Mouse (Mus musculus) neural tube, embryonic 15.5 days (tissue): ENCODE measurements around the gene Zp3r. TPM values are rescaled to one million over a fixed set of nuclear protein-coding genes. Genes with fewer than 3 reads are reported as not detected.

Experiments
- ATAC-seq: fragments of 200-750 bp; cut with Nextera tagmentation; 2 replicates; pipeline ENCODE4 v1.8.0; 2017; ENCODE audit warnings: mild to moderate bottlenecking, moderate TSS enrichment, moderate library complexity; ENCODE audit not compliant: low FRiP score
- H3K27ac ChIP-seq: fragments of 300-500 bp; sonication (generic); replicated peaks from 2 replicates; pipeline ENCODE4 v1.5.1; 2015; ENCODE audit warnings: mild to moderate bottlenecking, inconsistent platforms
- H3K27me3 ChIP-seq: fragments of 300-500 bp; sonication (generic); replicated peaks from 2 replicates; pipeline ENCODE4 v1.6.1; 2015; ENCODE audit warnings: inconsistent platforms
- H3K36me3 ChIP-seq: fragments of 300-500 bp; sonication (generic); 2 replicates; pipeline ENCODE4 v1.6.1; 2015; ENCODE audit warnings: inconsistent platforms
- H3K4me1 ChIP-seq: fragments of 300-500 bp; sonication (generic); 2 replicates; pipeline ENCODE4 v1.6.1; 2015; ENCODE audit warnings: inconsistent platforms
- H3K4me2 ChIP-seq: fragments of 300-500 bp; sonication (generic); 2 replicates; pipeline ENCODE4 v1.6.1; 2015; ENCODE audit warnings: inconsistent platforms, mild to moderate bottlenecking, moderate library complexity
- H3K4me3 ChIP-seq: fragments of 300-500 bp; sonication (generic); replicated peaks from 2 replicates; pipeline ENCODE4 v1.5.1; 2015; ENCODE audit warnings: mild to moderate bottlenecking, inconsistent platforms
- H3K9ac ChIP-seq: fragments of 300-500 bp; sonication (generic); replicated peaks from 2 replicates; pipeline ENCODE4 v1.6.1; 2015; ENCODE audit warnings: mild to moderate bottlenecking, inconsistent platforms
- H3K9me3 ChIP-seq: fragments of 300-500 bp; sonication (generic); replicated peaks from 2 replicates; pipeline ENCODE4 v1.6.1; 2016; ENCODE audit warnings: inconsistent platforms
- WGBS: fragments of 180-500 bp; shearing (Covaris S2); methylation state at CpG from one replicate; pipeline ENCODE4 v1.1.7; 2015; ENCODE audit warnings: mixed read lengths; 5-methylcytosine and 5-hydroxymethylcytosine counted together
- polyA plus RNA-seq: library from polyadenylated mRNA; unstranded; fragments of >200 nt; fragmentation: Nextera tagmentation; extraction: Ambion mirVana; gene quantifications from 2 replicates; pipeline ENCODE4 v1.2.1, GENCODE M21; 2015

Gene Zp3r
- polyA plus RNA-seq, 1 experiment from 2014 or later = not detected

DNA sequence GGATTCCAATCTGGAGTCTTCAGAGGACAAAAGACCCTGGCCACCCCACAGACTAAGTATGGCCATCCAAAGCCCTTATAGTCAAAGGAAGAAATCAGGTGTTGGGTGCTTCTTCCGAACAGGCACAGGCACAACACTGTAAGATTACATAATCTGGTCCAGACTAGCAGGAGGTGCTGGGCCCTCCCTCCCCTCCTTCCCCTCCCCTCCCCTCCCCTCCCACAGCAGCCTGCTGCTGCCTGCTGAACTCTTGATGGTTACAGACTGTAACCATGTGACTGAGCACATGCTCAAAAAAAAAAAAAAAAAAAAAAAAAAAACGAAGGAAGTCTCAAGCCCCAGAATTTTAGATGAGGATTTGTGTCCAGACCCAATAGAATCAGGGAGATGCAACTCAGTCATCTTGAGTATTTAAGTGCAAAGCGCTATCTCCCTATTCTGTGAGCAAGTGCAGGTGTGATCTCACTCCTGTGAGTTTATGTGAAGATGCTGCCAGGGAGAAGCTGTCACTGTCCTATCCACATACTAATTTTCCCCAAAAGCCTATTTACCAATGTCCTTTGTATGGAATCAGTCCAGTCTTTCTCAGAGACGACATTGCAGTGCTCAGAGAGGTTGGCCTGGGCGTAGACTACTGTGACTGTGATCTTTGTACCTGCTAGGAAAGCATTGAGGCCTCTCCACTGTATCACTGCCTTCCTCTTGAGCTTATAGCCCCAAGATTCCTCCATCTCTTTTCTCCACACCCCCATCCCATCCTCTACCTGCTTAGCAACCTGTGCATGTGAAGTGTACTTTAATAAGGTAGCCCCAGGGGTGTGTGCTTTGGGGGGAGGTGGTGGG lies 77.8 kb downstream of the Zp3r start:
- H3K36me3 ChIP-seq = no peaks in the 10 kb centered on the region
- no peaks in the 10 kb centered on the region for H3K9me3 ChIP-seq
- no peak for ATAC-seq
- no peaks in the 10 kb centered on the region for H3K27me3 ChIP-seq
- 74% methylated on average over 5 of the region's 5 CpGs for WGBS
- H3K4me2 ChIP-seq = no peak overlapping the region
- H3K9ac ChIP-seq = no peak overlapping the region
- H3K4me3 ChIP-seq = no peak overlapping the region
- peaks cover 3% of the 10 kb centered on the region; the same call in 1 of the 2 replicates for H3K4me1 ChIP-seq
- no peak overlapping the region for H3K27ac ChIP-seq

DNA sequence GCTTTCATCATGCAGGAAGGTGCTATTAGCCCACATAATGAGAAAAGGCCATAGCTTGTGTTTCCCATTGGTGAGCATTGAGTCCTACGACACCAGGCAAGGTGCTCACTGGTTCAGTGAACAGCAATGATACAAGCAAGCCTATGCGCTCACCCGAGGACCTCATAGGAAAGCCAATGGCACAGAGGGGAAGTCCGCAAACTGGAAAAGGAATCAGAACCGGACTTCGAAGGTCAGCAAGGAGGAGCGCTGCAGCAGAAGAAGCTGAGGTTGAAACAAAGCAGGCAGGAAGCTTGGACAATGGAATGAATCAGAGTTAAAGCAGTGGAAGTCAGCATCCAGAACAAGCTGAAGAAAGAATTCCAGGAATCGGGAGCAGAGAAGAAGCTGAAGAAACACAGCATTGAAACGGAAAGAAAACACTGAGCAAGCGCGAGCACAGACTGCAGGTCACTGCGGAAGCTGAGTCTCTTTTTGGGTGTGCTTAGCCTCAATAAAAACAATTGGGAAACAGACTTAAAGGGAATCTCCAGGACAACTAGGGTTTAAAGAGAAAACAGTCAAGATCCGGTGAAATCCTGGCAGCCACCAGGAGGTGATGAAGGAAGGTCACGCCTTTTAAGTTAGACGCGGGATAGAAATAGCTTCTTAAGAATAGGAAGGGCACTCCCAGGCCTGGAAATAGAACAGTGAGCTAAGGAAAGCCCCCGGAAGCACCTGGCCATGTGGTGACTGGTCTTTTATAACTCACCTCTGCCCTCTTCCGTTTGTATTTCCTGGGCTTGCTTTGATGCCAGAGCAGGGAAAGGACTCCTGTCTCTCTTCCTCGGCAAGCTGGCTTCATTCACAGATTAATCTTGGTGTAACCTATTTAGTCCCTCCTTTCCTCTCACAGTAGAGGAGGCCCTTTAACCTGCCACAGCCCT lies 78.9 kb downstream of the Zp3r start:
- H3K4me2 ChIP-seq = no peak overlapping the region
- no peak overlapping the region for H3K4me3 ChIP-seq
- peaks cover 3% of the 10 kb centered on the region; the same call in 1 of the 2 replicates for H3K4me1 ChIP-seq
- 71% methylated on average over 19 of the region's 19 CpGs for WGBS
- H3K36me3 ChIP-seq = no peaks in the 10 kb centered on the region
- no peaks in the 10 kb centered on the region for H3K27me3 ChIP-seq
- no peaks in the 10 kb centered on the region for H3K9me3 ChIP-seq
- no peak overlapping the region for H3K9ac ChIP-seq
- no peak overlapping the region for H3K27ac ChIP-seq
- no peak; the same call in 1 of the 2 replicates for ATAC-seq

DNA sequence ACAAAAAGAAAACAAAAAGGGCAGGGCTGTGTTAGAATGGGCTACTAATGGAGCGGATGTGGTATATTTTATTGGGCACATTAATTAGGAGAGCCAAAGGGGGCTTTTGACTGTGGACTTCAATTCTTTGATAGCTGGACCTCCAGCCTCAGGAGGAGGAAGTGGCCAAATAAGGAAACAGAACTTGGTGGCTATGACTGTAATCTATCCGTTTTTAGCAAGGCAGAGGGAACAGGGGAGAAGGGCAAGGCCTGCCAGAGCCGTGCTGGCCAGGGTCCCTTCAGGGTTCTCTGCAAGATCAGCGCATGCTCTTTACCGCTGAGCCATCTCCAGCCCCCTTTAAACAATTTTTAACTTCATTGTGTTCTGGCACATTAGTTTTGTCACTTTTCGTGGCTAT lies 79.7 kb downstream of the Zp3r start:
- Histone ChIP-seq H3K4me3 (no peak overlapping the region), H3K9ac (no peak overlapping the region), H3K9me3 (no peaks in the 10 kb centered on the region), H3K4me2 (no peak overlapping the region), H3K4me1 (peaks cover 3% of the 10 kb centered on the region; the same call in 1 of the 2 replicates), H3K27me3 (no peaks in the 10 kb centered on the region), H3K27ac (no peak overlapping the region), H3K36me3 (no peaks in the 10 kb centered on the region)
- WGBS = 86% methylated on average over 6 of the region's 6 CpGs
- no peak for ATAC-seq

GRCm38 (mm10) chr1:130549160-130549559 lies 80.3 kb downstream of the Zp3r start:
- Histone ChIP-seq H3K9ac (no peak overlapping the region), H3K4me1 (peaks cover 3% of the 10 kb centered on the region; the same call in 1 of the 2 replicates), H3K4me2 (no peak overlapping the region), H3K27ac (no peak overlapping the region), H3K36me3 (no peaks in the 10 kb centered on the region), H3K4me3 (no peak overlapping the region), H3K27me3 (no peaks in the 10 kb centered on the region), H3K9me3 (no peaks in the 10 kb centered on the region)
- ATAC-seq = no peak
- 74% methylated on average over 7 of the region's 7 CpGs for WGBS

DNA sequence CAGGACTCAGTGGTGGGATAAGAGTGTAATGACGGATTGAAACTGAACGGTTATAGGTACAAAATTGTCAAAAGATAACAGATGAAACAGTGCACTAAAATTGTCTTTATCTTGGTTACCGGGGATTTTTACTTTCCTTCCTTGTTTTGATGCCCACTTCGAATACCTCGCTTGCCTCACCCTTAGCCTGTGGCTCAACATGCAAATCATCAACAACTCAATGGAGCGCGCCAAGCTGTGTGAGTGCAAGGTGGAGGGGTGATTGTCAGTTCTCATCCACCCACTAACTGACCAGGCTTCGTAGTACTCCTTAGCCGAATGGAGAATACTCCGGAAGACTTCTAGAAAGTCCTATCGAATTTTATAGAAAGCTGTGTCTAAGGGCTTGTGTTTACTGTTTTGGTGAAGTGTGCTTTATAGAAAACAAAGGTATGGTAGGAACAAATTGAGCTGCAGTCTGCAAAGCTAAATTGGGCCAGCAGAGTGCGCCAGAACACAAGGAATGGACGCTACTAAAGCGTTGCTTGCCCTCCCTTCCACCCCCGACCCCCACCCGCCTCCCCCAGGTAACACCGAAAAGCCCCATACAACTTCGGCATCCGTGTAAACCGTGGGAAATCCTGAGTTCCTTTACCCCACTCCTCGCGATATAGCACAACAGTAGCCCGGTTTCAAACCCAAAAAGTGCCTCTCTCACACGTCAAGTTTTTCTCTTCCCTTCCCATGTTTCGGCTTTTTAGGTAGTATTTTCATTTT lies 81.6 kb downstream of the Zp3r start:
- H3K36me3 ChIP-seq = no peaks in the 10 kb centered on the region
- H3K9me3 ChIP-seq = no peaks in the 10 kb centered on the region
- no peak for ATAC-seq
- no peak overlapping the region for H3K9ac ChIP-seq
- peak overlapping the region; percentile 16 for H3K4me3 ChIP-seq
- no peak overlapping the region for H3K27ac ChIP-seq
- H3K27me3 ChIP-seq = no peaks in the 10 kb centered on the region
- peak overlapping the region; percentile 53 for H3K4me2 ChIP-seq
- H3K4me1 ChIP-seq = peaks cover 3% of the 10 kb centered on the region; the same call in 1 of the 2 replicates
- WGBS = 27% methylated on average over 25 of the region's 25 CpGs

Other genes starting within 250 kb of the Zp3r start
- gene Cd55b, start 206.6 kb downstream of the Zp3r start, polyA plus RNA-seq = not detected in 2 replicates
- 12.7 and 13.7 TPM in 2 replicates for gene Cd55, start 166.9 kb downstream of the Zp3r start, polyA plus RNA-seq
- gene C4bp, start 32.0 kb upstream of the Zp3r start, polyA plus RNA-seq = 0.55 TPM in 1 of 2 replicates, not detected in the other
- gene Gm29427, start 86.2 kb upstream of the Zp3r start, polyA plus RNA-seq = not detected in 2 replicates
- gene Yod1, start 87.7 kb upstream of the Zp3r start, polyA plus RNA-seq = 15.6 and 15.8 TPM in 2 replicates
- 18.1 and 19.7 TPM in 2 replicates for gene Pfkfb2, start 99.6 kb upstream of the Zp3r start, polyA plus RNA-seq
- 0.82 and 5.5 TPM in 2 replicates for gene AA986860, start 102.4 kb upstream of the Zp3r start, polyA plus RNA-seq
- not detected in 2 replicates for gene Fcamr, start 171.3 kb upstream of the Zp3r start, polyA plus RNA-seq
- gene Pigr, start 197.1 kb upstream of the Zp3r start, polyA plus RNA-seq = 0.04 TPM in 1 of 2 replicates, not detected in the other
- 1.1 and 1.8 TPM in 2 replicates for gene Fcmr, start 236.0 kb upstream of the Zp3r start, polyA plus RNA-seq